Comparison of ENCODE assay signal across 9 mouse cellular contexts in the genomic region with DNA sequence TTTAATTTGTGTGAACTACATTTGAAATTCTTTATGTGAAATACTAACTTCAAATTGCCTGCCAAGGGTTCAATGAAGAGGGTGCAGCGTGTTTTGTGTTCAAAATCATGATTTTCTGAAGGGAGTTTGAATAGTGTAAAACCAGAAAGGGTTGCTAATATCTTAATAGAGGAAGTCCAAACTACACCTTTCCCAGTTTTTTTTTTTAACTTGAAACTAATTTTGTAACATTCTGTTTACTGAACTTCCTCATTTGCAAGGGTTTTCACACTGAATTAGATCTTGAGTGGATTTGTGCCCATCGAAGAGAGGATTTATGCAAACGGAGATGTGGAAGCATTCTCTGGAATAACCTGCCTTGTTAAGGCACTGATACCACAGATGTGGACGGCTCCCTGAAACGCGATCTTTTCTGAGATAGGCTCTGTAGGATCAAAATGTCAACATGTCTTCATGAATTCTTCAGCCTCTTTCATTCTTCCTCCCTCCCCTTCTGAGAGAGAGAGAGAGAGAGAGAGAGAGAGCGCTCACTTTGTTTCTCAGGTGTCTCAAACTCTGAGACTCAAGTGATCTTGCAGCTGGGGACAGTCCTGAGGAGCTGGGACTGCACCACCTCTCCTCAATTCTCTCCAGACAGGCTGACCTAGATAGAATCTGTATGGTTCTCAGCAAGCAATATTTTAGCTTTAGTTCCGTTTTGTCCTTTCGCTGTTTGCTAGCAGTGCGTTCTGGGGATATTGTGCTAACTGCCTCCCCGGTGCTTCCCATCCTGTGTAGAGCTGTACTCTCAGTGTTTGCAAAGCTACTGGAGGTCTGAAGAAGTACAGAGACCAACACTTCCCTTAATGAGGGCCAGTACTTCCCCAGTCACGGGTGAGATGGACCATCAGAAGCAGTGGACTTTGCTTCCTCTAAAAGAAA. TPM values are rescaled to one million over a fixed set of nuclear protein-coding genes. Genes with fewer than 3 reads are reported as not detected.
A peak's percentile ranks its signal among the peaks of the same experiment; 100 is the strongest.
DNase-seq lines count a peak whose midpoint lies in the region; ATAC-seq and TF ChIP-seq lines count a peak whose summit lies in the region.
"Had no signal": no experiment of that assay in that cellular context is flagged by ENCODE, and none has a peak within 500 bp of the region (broad histone marks: within the 10 kb centered on the region; RNA-seq: fewer than 3 reads in every experiment).

Ptpn22 (plus strand) TSS at position 915 of the 921 bp plus-strand sequence.

- H3K4me1 ChIP-seq in kidney, postnatal 0 days (replicated peaks; ENCODE audit: insufficient read depth, low read length): no peaks in the 10 kb centered on the region
- H3K4me1 ChIP-seq in heart, embryonic 16.5 days (ENCODE audit: control insufficient read depth, insufficient read depth, low read length): peaks cover 9% of the 10 kb centered on the region
- 0 out of 2 replicates have a peak, but pooled peaks cover 7% of the 10 kb centered on the region for H3K4me1 ChIP-seq in forebrain, embryonic 15.5 days

- no peak for ATAC-seq in kidney, postnatal 0 days (replicated peaks; ENCODE audit: low FRiP score, low read depth)
- ATAC-seq in heart, embryonic 16.5 days (replicated peaks; ENCODE audit: extremely low read depth, insufficient read depth, low FRiP score): 0 out of 2 replicates have a peak, but pooled peaks have one; percentile 33
- no peak for ATAC-seq in forebrain, embryonic 15.5 days (replicated peaks)

- H3K36me3 ChIP-seq in kidney, postnatal 0 days (ENCODE audit: insufficient read depth, low read length): no peaks in the 10 kb centered on the region
- no peaks in the 10 kb centered on the region for H3K36me3 ChIP-seq in heart, embryonic 16.5 days (ENCODE audit: control insufficient read depth, insufficient read depth)
- H3K36me3 ChIP-seq in forebrain, embryonic 15.5 days: no peaks in the 10 kb centered on the region
- H3K36me3 ChIP-seq: embryonic facial prominence, embryonic 13.5 days had no signal

- no peak within 1 kb of the TSS for H3K9ac ChIP-seq in kidney, postnatal 0 days (ENCODE audit: low read depth, low read length)
- peak within 1 kb of the TSS; percentile 38 for H3K9ac ChIP-seq in heart, embryonic 16.5 days (ENCODE audit: low read length)
- no peak within 1 kb of the TSS for H3K9ac ChIP-seq in forebrain, embryonic 15.5 days (replicated peaks)
- H3K9ac ChIP-seq: embryonic facial prominence, embryonic 13.5 days had no signal

- H3K27me3 ChIP-seq in kidney, postnatal 0 days (ENCODE audit: insufficient read depth, low read length): no peaks in the 10 kb centered on the region
- no peaks in the 10 kb centered on the region for H3K27me3 ChIP-seq in heart, embryonic 16.5 days (ENCODE audit: control insufficient read depth, insufficient read depth, low read length)
- no peaks in the 10 kb centered on the region for H3K27me3 ChIP-seq in forebrain, embryonic 15.5 days
- H3K27me3 ChIP-seq: embryonic facial prominence, embryonic 13.5 days had no signal

- H3K4me3 ChIP-seq in kidney, postnatal 0 days (replicated peaks; ENCODE audit: low read depth, low read length): no peak within 1 kb of the TSS
- H3K4me3 ChIP-seq in heart, embryonic 16.5 days (ENCODE audit: low read length): peak within 1 kb of the TSS; percentile 38
- H3K4me3 ChIP-seq in forebrain, embryonic 15.5 days: no peak within 1 kb of the TSS
- H3K4me3 ChIP-seq: embryonic facial prominence, embryonic 13.5 days had no signal

- WGBS in kidney, postnatal 0 days: 66% methylated on average over 12 of the region's 12 CpGs
- 64% methylated on average over 12 of the region's 12 CpGs for WGBS in heart, embryonic 16.5 days
- WGBS in forebrain, embryonic 15.5 days: 76% methylated on average over 12 of the region's 12 CpGs

- no peak within 1 kb of the TSS for H3K4me2 ChIP-seq in kidney, postnatal 0 days (ENCODE audit: low read length)
- peak within 1 kb of the TSS; percentile 35 for H3K4me2 ChIP-seq in heart, embryonic 16.5 days (ENCODE audit: low read depth, low read length)
- H3K4me2 ChIP-seq in forebrain, embryonic 15.5 days (replicated peaks): no peak within 1 kb of the TSS
- H3K4me2 ChIP-seq: embryonic facial prominence, embryonic 13.5 days had no signal

- no peak for TF ChIP-seq CTCF in kidney, postnatal 0 days (IDR thresholded peaks at IDR 0.05; ENCODE audit: low read depth)

- peak within 1 kb of the TSS; percentile 19; the same call in 1 of the 2 replicates for H3K27ac ChIP-seq in kidney, postnatal 0 days
- peak within 1 kb of the TSS; percentile 67 for H3K27ac ChIP-seq in heart, embryonic 16.5 days (ENCODE audit: low read length)
- no peak within 1 kb of the TSS for H3K27ac ChIP-seq in forebrain, embryonic 15.5 days (replicated peaks)
- H3K27ac ChIP-seq: embryonic facial prominence, embryonic 13.5 days had no signal

- DNase-seq in kidney, postnatal 0 days (ENCODE audit: low spot score): no peak
- DNase-seq in kidney, postnatal 25 days: no peak
- DNase-seq in lung, postnatal 25 days (ENCODE audit: low spot score): peak; percentile 56
- peak; percentile 52 for DNase-seq in thymus, postnatal 10 days (ENCODE audit: low spot score in 2 of 2)
- no peak for DNase-seq in frontal cortex, postnatal 14 days (ENCODE audit: low spot score in 2 of 2)
- DNase-seq in MN1 (ENCODE audit: low spot score): no peak

- H3K9me3 ChIP-seq in kidney, postnatal 0 days (replicated peaks; ENCODE audit: low read length): no peaks in the 10 kb centered on the region
- H3K9me3 ChIP-seq in heart, embryonic 16.5 days (replicated peaks; ENCODE audit: control insufficient read depth, low read length): no peaks in the 10 kb centered on the region
- no peaks in the 10 kb centered on the region for H3K9me3 ChIP-seq in forebrain, embryonic 15.5 days
- H3K9me3 ChIP-seq: embryonic facial prominence, embryonic 13.5 days had no signal

RNA-seq across cellular contexts. Expression of gene Ptpn22, which starts in this region (rescaled TPM):
- 0.57 and 0.79 TPM in 2 replicates for polyA plus RNA-seq in kidney, postnatal 0 days (2015; fragmentation: Nextera tagmentation; extraction: Ambion mirVana)
- 3.3 and 6.7 TPM in 2 replicates for polyA plus RNA-seq in heart, embryonic 16.5 days (2015; fragmentation: Nextera tagmentation; extraction: Ambion mirVana)
- 0.24 and 0.28 TPM in 2 replicates for polyA plus RNA-seq in forebrain, embryonic 15.5 days (2015; fragmentation: Nextera tagmentation; extraction: Ambion mirVana)

Comparison
In these comparisons a context has a peak if more than half of its experiments do, and no peak if none do; other contexts are left out.
1. DNase-seq: peak in lung, postnatal 25 days (single experiment) and thymus, postnatal 10 days (2 of 2); none in kidney, postnatal 0 days (single experiment), kidney, postnatal 25 days (0 of 2), frontal cortex, postnatal 14 days (0 of 2) and MN1 (single experiment).